Mouse (Mus musculus) heart, embryonic 14.5 days (tissue): ENCODE results near the gene Cdhr3. TPM values are rescaled to one million over a fixed set of nuclear protein-coding genes. Genes with fewer than 3 reads are reported as not detected.

Experiments
- ATAC-seq: fragments of 200-750 bp; cut with Nextera tagmentation; 2 replicates; pipeline ENCODE4 v1.8.0; 2017; ENCODE audit warnings: low read depth, moderate TSS enrichment; ENCODE audit not compliant: insufficient number of reproducible peaks, insufficient read depth, low FRiP score
- H3K27ac ChIP-seq, 2 experiments: fragments of 200-500 bp in 1 of 2; fragments of 300-500 bp in 1 of 2; sonication (generic) in 1 of 2; replicated peaks in 1 of 2; 2 replicates each; pipeline ENCODE4 v1.5.1; 2012 to 2014; ENCODE audit warnings: low read depth in 2 of 2, low read length in 2 of 2, control low read depth in 1 of 2, mild to moderate bottlenecking in 1 of 2, mixed read lengths in 1 of 2; ENCODE audit not compliant: control insufficient read depth in 1 of 2, insufficient read depth in 1 of 2
- H3K27me3 ChIP-seq: fragments of 300-500 bp; sonication (generic); 2 replicates; pipeline ENCODE4 v1.6.1; 2014; ENCODE audit warnings: mild to moderate bottlenecking, low read length, control low read depth; ENCODE audit not compliant: control insufficient read depth, insufficient read depth
- H3K36me3 ChIP-seq: fragments of 300-500 bp; sonication (generic); 2 replicates; pipeline ENCODE4 v1.6.1; 2014; ENCODE audit warnings: mild to moderate bottlenecking, control low read depth, low read length, mixed read lengths; ENCODE audit not compliant: control insufficient read depth, insufficient read depth
- H3K4me1 ChIP-seq, 2 experiments: fragments of 200-500 bp in 1 of 2; fragments of 300-500 bp in 1 of 2; sonication (generic) in 1 of 2; 2 replicates each; pipeline ENCODE4 v1.6.1; 2012 to 2014; ENCODE audit warnings: low read length in 2 of 2, control low read depth in 1 of 2, mixed read lengths in 1 of 2; ENCODE audit not compliant: control insufficient read depth in 2 of 2, insufficient read depth in 2 of 2
- H3K4me2 ChIP-seq: fragments of 300-500 bp; sonication (generic); 2 replicates; pipeline ENCODE4 v1.6.1; 2014; ENCODE audit warnings: mild to moderate bottlenecking, low read length
- H3K4me3 ChIP-seq, 2 experiments: fragments of 200-500 bp in 1 of 2; fragments of 300-500 bp in 1 of 2; sonication (generic) in 1 of 2; 2 replicates each; pipeline ENCODE4 v1.5.1; 2012 to 2014; ENCODE audit warnings: low read length in 2 of 2, mild to moderate bottlenecking in 2 of 2, control low read depth in 1 of 2, low read depth in 1 of 2, moderate library complexity in 1 of 2; ENCODE audit not compliant: control insufficient read depth in 1 of 2, insufficient read depth in 1 of 2
- H3K9ac ChIP-seq: fragments of 300-500 bp; sonication (generic); 2 replicates; pipeline ENCODE4 v1.6.1; 2014; ENCODE audit warnings: mild to moderate bottlenecking, low read length
- H3K9me3 ChIP-seq: fragments of 300-500 bp; sonication (generic); 2 replicates; pipeline ENCODE4 v1.6.1; 2016; ENCODE audit warnings: low read length, control low read depth; ENCODE audit not compliant: control insufficient read depth
- WGBS: fragments of 180-500 bp; shearing (Covaris S2); extraction: QIAGEN DNeasy Blood & Tissue Kit; methylation state at CpG from one replicate; pipeline ENCODE4 v1.1.7; 2014; 5-methylcytosine and 5-hydroxymethylcytosine counted together
- polyA plus RNA-seq: library from polyadenylated mRNA; unstranded; fragments of >200 nt; fragmentation: Nextera tagmentation; extraction: Ambion mirVana; gene quantifications from 2 replicates; pipeline ENCODE4 v1.2.1, GENCODE M21; 2014

Cdhr3 gene
- polyA plus RNA-seq, 1 experiment from 2014 or later, result 0.16 TPM

GRCm38 (mm10) chr12:33102342-33103115, 9.9 kb upstream of the Cdhr3 start:
- Histone ChIP-seq H3K27me3 (no peaks in the 10 kb centered on the region), H3K4me3 (no peak overlapping the region), H3K4me2 (no peak overlapping the region), H3K9me3 (no peaks in the 10 kb centered on the region), H3K27ac (no peak overlapping the region), H3K36me3 (no peaks in the 10 kb centered on the region), H3K4me1 (peaks cover 0 to 4% of the 10 kb centered on the region in 2 experiments; a peak in 1 of 4 replicates), H3K9ac (no peak overlapping the region)
- 65% methylated on average over 15 of the region's 15 CpGs for WGBS
- no peak for ATAC-seq

GRCm38 (mm10) chr12:33101627-33102026, 9.0 kb upstream of the Cdhr3 start:
- H3K27me3 ChIP-seq, result no peaks in the 10 kb centered on the region
- no peak overlapping the region for H3K27ac ChIP-seq
- H3K9me3 ChIP-seq, result no peaks in the 10 kb centered on the region
- H3K4me2 ChIP-seq, result no peak overlapping the region
- WGBS, result 76% methylated on average over 8 of the region's 8 CpGs
- no peak for ATAC-seq
- no peak overlapping the region for H3K9ac ChIP-seq
- H3K4me1 ChIP-seq, result peaks cover 0 to 4% of the 10 kb centered on the region in 2 experiments; a peak in 1 of 4 replicates
- no peaks in the 10 kb centered on the region for H3K36me3 ChIP-seq
- H3K4me3 ChIP-seq, result no peak overlapping the region

GRCm38 (mm10) chr12:33096017-33096416, 3.3 kb upstream of the Cdhr3 start:
- H3K4me3 ChIP-seq, result no peak overlapping the region
- H3K4me2 ChIP-seq, result no peak overlapping the region
- 45% methylated on average over 3 of the region's 3 CpGs for WGBS
- no peaks in the 10 kb centered on the region; the same call in 1 of the 2 replicates for H3K27me3 ChIP-seq
- no peaks in the 10 kb centered on the region for H3K9me3 ChIP-seq
- H3K9ac ChIP-seq, result no peak overlapping the region
- H3K27ac ChIP-seq, result no peak overlapping the region
- H3K4me1 ChIP-seq, result 0 out of 4 replicates have a peak, but pooled peaks cover 0 to 3% of the 10 kb centered on the region in 2 experiments
- no peak for ATAC-seq
- no peaks in the 10 kb centered on the region for H3K36me3 ChIP-seq

- 66% methylated on average over 2 of the region's 2 CpGs for WGBS
- Histone ChIP-seq H3K36me3 (no peaks in the 10 kb centered on the region), H3K4me1 (0 out of 4 replicates have a peak, but pooled peaks cover 0 to 3% of the 10 kb centered on the region in 2 experiments), H3K9ac (no peak overlapping the region), H3K4me2 (no peak overlapping the region), H3K27ac (no peak overlapping the region), H3K4me3 (no peak overlapping the region), H3K9me3 (no peaks in the 10 kb centered on the region), H3K27me3 (no peaks in the 10 kb centered on the region; the same call in 1 of the 2 replicates)
- ATAC-seq, result no peak
These were observed 479 bp downstream of the Cdhr3 start for GRCm38 (mm10) chr12:33092196-33092595.

- no peak overlapping the region for H3K4me2 ChIP-seq
- no peaks in the 10 kb centered on the region; the same call in 1 of the 2 replicates for H3K27me3 ChIP-seq
- no peak overlapping the region for H3K4me3 ChIP-seq
- peaks cover 5 to 8% of the 10 kb centered on the region in 2 experiments for H3K4me1 ChIP-seq
- ATAC-seq, result no peak
- no peaks in the 10 kb centered on the region for H3K36me3 ChIP-seq
- no peak overlapping the region for H3K9ac ChIP-seq
- H3K9me3 ChIP-seq, result no peaks in the 10 kb centered on the region
- 68% methylated on average over 5 of the region's 5 CpGs for WGBS
- H3K27ac ChIP-seq, result no peak overlapping the region
These were observed 6.5 kb downstream of the Cdhr3 start for GRCm38 (mm10) chr12:33086151-33086550.

- Histone ChIP-seq H3K9me3 (no peaks in the 10 kb centered on the region), H3K27me3 (peaks cover 12% of the 10 kb centered on the region), H3K9ac (no peak overlapping the region), H3K36me3 (no peaks in the 10 kb centered on the region), H3K4me1 (peaks cover 5 to 8% of the 10 kb centered on the region in 2 experiments), H3K4me2 (no peak overlapping the region), H3K27ac (no peak overlapping the region), H3K4me3 (no peak overlapping the region)
- 27% methylated on average over 2 of the region's 2 CpGs for WGBS
- ATAC-seq, result no peak
These were observed 8.0 kb downstream of the Cdhr3 start for GRCm38 (mm10) chr12:33084683-33085082.

GRCm38 (mm10) chr12:33083362-33083761, 9.3 kb downstream of the Cdhr3 start:
- Histone ChIP-seq H3K4me3 (no peak overlapping the region), H3K4me1 (peaks cover 5 to 8% of the 10 kb centered on the region in 2 experiments), H3K9ac (no peak overlapping the region), H3K27me3 (peaks cover 13% of the 10 kb centered on the region), H3K27ac (no peak overlapping the region), H3K4me2 (no peak overlapping the region), H3K36me3 (no peaks in the 10 kb centered on the region), H3K9me3 (no peaks in the 10 kb centered on the region)
- ATAC-seq, result no peak
- 7% methylated on average over 5 of the region's 5 CpGs for WGBS
